In the genomic region with DNA sequence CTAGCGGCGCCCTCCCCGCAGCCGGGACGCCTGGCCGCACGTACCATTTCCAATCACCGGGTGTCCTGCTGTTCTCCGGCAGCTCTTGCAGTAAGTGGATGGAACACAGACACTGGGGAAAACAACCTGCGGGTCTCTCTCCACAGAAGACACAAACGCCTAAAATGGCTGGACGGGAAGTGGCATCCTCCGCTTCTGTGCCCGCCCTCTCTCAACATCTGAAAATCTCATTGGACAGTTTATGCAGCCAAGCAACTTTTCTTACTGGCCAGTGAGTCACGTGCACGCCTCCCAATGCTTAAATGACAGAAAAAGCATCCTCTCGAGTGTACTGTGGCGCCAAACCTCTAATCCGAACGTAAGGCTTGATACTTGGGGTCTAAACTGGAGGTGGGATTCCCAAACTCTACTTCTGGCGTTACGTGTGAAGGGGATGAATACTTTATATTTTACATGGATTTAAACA, we compare ENCODE assay signal across 8 mouse cellular contexts. TPM values are rescaled to one million over a fixed set of nuclear protein-coding genes. Genes with fewer than 3 reads are reported as not detected.
DNase-seq lines count a peak whose midpoint lies in the region; ATAC-seq and TF ChIP-seq lines count a peak whose summit lies in the region.

TSS of gene Zfp871 (minus strand) at position 194 of the 466 bp plus-strand sequence.

- peak within 1 kb of the TSS; percentile 89 for H3K9ac ChIP-seq in ES-E14 (ENCODE audit: insufficient read depth, low read depth, low read length, poor library complexity, severe bottlenecking)
- H3K9ac ChIP-seq in forebrain, embryonic 15.5 days (replicated peaks): peak within 1 kb of the TSS; percentile 98

- intact Hi-C loops in heart, postnatal 25 days (cut with DNase I): loop anchor here (5.0 kb wide), 1 partner anchor 44 kb away; the partner anchor contains the start of gene Zfp799

- DNase-seq in ES-E14 (ENCODE audit: low read depth, low spot score): peak; percentile 83
- peak; percentile 87 for DNase-seq in cerebellum, adult 11-12 months
- peak; percentile 81 for DNase-seq in heart, postnatal 25 days (ENCODE audit: low spot score)
- peak; percentile 86 to 95 for DNase-seq in layer of hippocampus, adult 18-20 months (ENCODE audit: low spot score in 2 of 2)
- peak; percentile 83 for DNase-seq in lung, adult 2 months
- peak; percentile 67 to 85 for DNase-seq in thymus, adult 18-20 months

- no peaks in the 10 kb centered on the region for H3K27me3 ChIP-seq in forebrain, embryonic 15.5 days

- peak within 1 kb of the TSS; percentile 78 to 91 for H3K4me3 ChIP-seq in ES-E14 (ENCODE audit: insufficient read depth in 1 of 2, low read depth in 1 of 2, low read length in 2 of 2, poor library complexity in 1 of 2, severe bottlenecking in 1 of 2)
- H3K4me3 ChIP-seq in forebrain, embryonic 15.5 days: peak within 1 kb of the TSS; percentile 95
- peak within 1 kb of the TSS; percentile 73 for H3K4me3 ChIP-seq in lung, adult 2 months (replicated peaks; ENCODE audit: extremely low read depth, low read depth, low read length)

- TF ChIP-seq CTCF in lung, adult 2 months (IDR thresholded peaks at IDR 0.05; ENCODE audit: insufficient read depth, low read length): no peak

- TF ChIP-seq POLR2A in lung, adult 2 months (IDR thresholded peaks at IDR 0.05; ENCODE audit: borderline replicate concordance, extremely low read depth, low read depth, low read length): peak; percentile 92

- H3K27ac ChIP-seq in ES-E14 (ENCODE audit: insufficient read depth, low read depth, low read length, poor library complexity, severe bottlenecking): peak within 1 kb of the TSS; percentile 59; the same call in 1 of the 2 replicates
- peak within 1 kb of the TSS; percentile 96 for H3K27ac ChIP-seq in forebrain, embryonic 15.5 days (replicated peaks)

- peak within 1 kb of the TSS; percentile 66 for H3K4me2 ChIP-seq in forebrain, embryonic 15.5 days (replicated peaks)

- peaks cover 0 to 3% of the 10 kb centered on the region in 2 experiments; a peak in 3 of 4 replicates for H3K4me1 ChIP-seq in ES-E14 (ENCODE audit: control insufficient read depth in 2 of 2, insufficient read depth in 2 of 2, low read length in 2 of 2, poor library complexity in 1 of 2)
- peaks cover 28% of the 10 kb centered on the region for H3K4me1 ChIP-seq in forebrain, embryonic 15.5 days
- peaks cover 20% of the 10 kb centered on the region for H3K4me1 ChIP-seq in lung, adult 2 months (ENCODE audit: control insufficient read depth, insufficient read depth, low read length)

- H3K36me3 ChIP-seq in ES-E14 (ENCODE audit: control insufficient read depth, insufficient read depth, low read length, poor library complexity, severe bottlenecking): peaks cover 12% of the 10 kb centered on the region
- peaks cover 19% of the 10 kb centered on the region for H3K36me3 ChIP-seq in forebrain, embryonic 15.5 days

- in situ Hi-C loops in ES-E14 (cut with MboI; ENCODE audit: low sequenced_read_pairs in 2 of 2, unreplicated experiment in 2 of 2): no loop called here

- peak; percentile 99 for ATAC-seq in forebrain, embryonic 15.5 days (replicated peaks)
- ATAC-seq in neutrophil, adult 5-6 weeks (ENCODE audit: extremely low read depth, insufficient number of reproducible peaks, low FRiP score, poor library complexity, severe bottlenecking): peak; percentile 98

- no peaks in the 10 kb centered on the region for H3K9me3 ChIP-seq in ES-E14 (ENCODE audit: control insufficient read depth, insufficient read depth, low read depth, low read length)
- H3K9me3 ChIP-seq in forebrain, embryonic 15.5 days: no peaks in the 10 kb centered on the region

- under 1% methylated on average over 22 of the region's 22 CpGs for WGBS in forebrain, embryonic 15.5 days
- under 1% methylated on average over 22 of the region's 22 CpGs for WGBS in lung, adult 2 months

TF ChIP-seq in ES-E14, 5 proteins besides CTCF, POLR2A, EP300 and RAD21:
- TF ChIP-seq MAFK (IDR thresholded peaks at IDR 0.05; ENCODE audit: insufficient read depth, low read depth, low read length): no peak
- peak; percentile 86 for TF ChIP-seq CHD2 (IDR thresholded peaks at IDR 0.05; ENCODE audit: low read depth, low read length)

RNA-seq across cellular contexts. Expression of gene Zfp871, which starts in this region (rescaled TPM):
- total RNA-seq in ES-E14 (2012; rRNA removed): 21.6 and 21.9 TPM in 2 replicates
- 43.1 and 44.7 TPM in 2 replicates for polyA plus RNA-seq in forebrain, embryonic 15.5 days (2015; fragmentation: Nextera tagmentation; extraction: Ambion mirVana)
- 10 to 100 TPM; 25.7 to 31.9 TPM for total RNA-seq in heart, postnatal 25 days (2021)
- 10 to 100 TPM; 83.4 to 88.4 TPM for total RNA-seq in layer of hippocampus, adult 18-20 months (2021)
- polyA plus RNA-seq in lung, adult 2 months (2012; rRNA removed): 8.2 and 13.8 TPM in 2 replicates
- 54.6 and 57.0 TPM in 2 replicates for total RNA-seq in neutrophil, adult 5-6 weeks (2017)

Comparison
In these comparisons a context has a peak if more than half of its experiments do, and no peak if none do; other contexts are left out.
1. Peak in every context shown above with its lines: DNase-seq, ATAC-seq, H3K4me3 ChIP-seq and H3K27ac ChIP-seq.